Mouse (Mus musculus) ES-Bruce4 (cell line): ENCODE measurements around the gene Dlx5. TPM values are rescaled to one million over a fixed set of nuclear protein-coding genes. Genes with fewer than 3 reads are reported as not detected.

Source experiments
- H3K27ac ChIP-seq: 2 replicates; pipeline ENCODE4 v1.5.1; 2012; ENCODE audit warnings: low read length, inconsistent platforms; ENCODE audit not compliant: insufficient read depth
- H3K27me3 ChIP-seq: 2 replicates; pipeline ENCODE4 v1.6.1; 2012; ENCODE audit warnings: mild to moderate bottlenecking, low read length, inconsistent platforms; ENCODE audit not compliant: control insufficient read depth, poor library complexity, insufficient read depth, severe bottlenecking
- H3K36me3 ChIP-seq: 2 replicates; pipeline ENCODE4 v1.6.1; 2012; ENCODE audit warnings: inconsistent platforms, mild to moderate bottlenecking, low read length, moderate library complexity; ENCODE audit not compliant: control insufficient read depth, poor library complexity, insufficient read depth, severe bottlenecking
- H3K4me1 ChIP-seq: one replicate; pipeline ENCODE4 v1.8.1; 2011; ENCODE audit warnings: low read length; ENCODE audit not compliant: control insufficient read depth, insufficient read depth
- H3K4me3 ChIP-seq: 2 replicates; pipeline ENCODE4 v1.5.1; 2011; ENCODE audit warnings: low read depth, mild to moderate bottlenecking, low read length
- H3K9ac ChIP-seq: 2 replicates; pipeline ENCODE4 v1.6.1; 2012; ENCODE audit warnings: low read depth, mild to moderate bottlenecking, inconsistent platforms; ENCODE audit not compliant: poor library complexity, severe bottlenecking
- H3K9me3 ChIP-seq: replicated peaks from 2 replicates; pipeline ENCODE4 v1.6.1; 2012; ENCODE audit warnings: mild to moderate bottlenecking, low read length, inconsistent platforms; ENCODE audit not compliant: control insufficient read depth, poor library complexity, insufficient read depth, severe bottlenecking
- CTCF ChIP-seq: IDR thresholded peaks from one replicate; pipeline ENCODE4 v1.8.1; 2011; ENCODE audit warnings: low read depth, low read length
- EP300 ChIP-seq: IDR thresholded peaks from 2 replicates; pipeline ENCODE4 v1.6.1; 2011; ENCODE audit warnings: low read depth, low read length; ENCODE audit not compliant: insufficient read depth
- POLR2A ChIP-seq: IDR thresholded peaks from one replicate; pipeline ENCODE4 v1.8.1; 2011; ENCODE audit warnings: low read length; ENCODE audit not compliant: insufficient read depth
- polyA plus RNA-seq: library from polyadenylated mRNA; stranded (reverse); fragments of >200 nt; gene quantifications from 2 replicates; pipeline ENCODE4 v1.2.4, GENCODE M21; 2011; ENCODE audit warnings: low read depth; ENCODE audit not compliant: missing spikeins, insufficient read depth, insufficient read length

The Dlx5 gene
- polyA plus RNA-seq, 1 experiment: 0.42 TPM

DNA sequence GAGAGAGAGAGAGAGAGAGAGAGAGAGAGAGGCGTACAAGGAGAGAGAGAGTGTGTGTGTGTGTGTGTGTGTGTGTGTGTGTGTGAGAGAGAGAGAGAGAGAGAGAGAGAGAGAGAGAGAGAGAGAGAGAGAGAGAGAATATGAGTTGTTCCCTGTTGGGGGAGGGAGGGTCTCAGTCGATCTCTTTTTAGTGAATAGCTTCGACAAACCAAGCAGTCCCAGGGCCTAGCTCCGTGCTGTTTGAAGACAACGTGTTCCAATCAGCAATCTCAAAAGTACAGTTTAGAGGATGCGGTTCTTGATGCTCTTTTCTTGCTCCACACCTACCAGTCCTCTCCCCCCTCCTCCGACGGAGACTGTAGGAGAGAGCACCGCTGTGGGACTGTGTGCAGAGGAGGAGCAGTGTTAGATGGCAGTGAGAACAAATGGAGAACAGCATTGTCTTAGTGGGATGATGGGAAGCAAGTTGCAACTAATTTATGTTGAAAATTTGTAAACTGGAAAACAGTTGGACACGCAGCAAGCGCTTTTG, 447 bp upstream of the Dlx5 start:
- H3K9me3 ChIP-seq: peaks cover 6% of the 10 kb centered on the region; the same call in 1 of the 2 replicates
- H3K4me3 ChIP-seq: no peak overlapping the region
- H3K9ac ChIP-seq: no peak overlapping the region
- H3K27me3 ChIP-seq: peaks cover 32% of the 10 kb centered on the region
- no peaks in the 10 kb centered on the region for H3K36me3 ChIP-seq
- H3K27ac ChIP-seq: no peak overlapping the region
- H3K4me1 ChIP-seq: no peaks in the 10 kb centered on the region
- TF ChIP-seq EP300 (no peak), POLR2A (no peak), CTCF (no peak)

- Histone ChIP-seq H3K27me3 (peaks cover 39% of the 10 kb centered on the region), H3K36me3 (no peaks in the 10 kb centered on the region), H3K9ac (no peak overlapping the region), H3K27ac (no peak overlapping the region), H3K4me1 (no peaks in the 10 kb centered on the region), H3K4me3 (peak overlapping the region; percentile 50), H3K9me3 (peaks cover 6% of the 10 kb centered on the region; the same call in 1 of the 2 replicates)
- no peak for TF ChIP-seq POLR2A
- TF ChIP-seq EP300: no peak
- TF ChIP-seq CTCF: no peak
Observed at GRCm38 (mm10) chr6:6881115-6881637, 709 bp downstream of the Dlx5 start.

- Histone ChIP-seq H3K9me3 (peaks cover 6% of the 10 kb centered on the region; the same call in 1 of the 2 replicates), H3K27ac (no peak overlapping the region), H3K9ac (no peak overlapping the region), H3K4me1 (no peaks in the 10 kb centered on the region), H3K4me3 (no peak overlapping the region), H3K36me3 (no peaks in the 10 kb centered on the region), H3K27me3 (peaks cover 46% of the 10 kb centered on the region)
- TF ChIP-seq CTCF (no peak), EP300 (no peak), POLR2A (no peak)
Observed at GRCm38 (mm10) chr6:6880361-6881114, 1.3 kb downstream of the Dlx5 start.

- H3K27me3 ChIP-seq: peaks cover 52% of the 10 kb centered on the region
- H3K4me1 ChIP-seq: peaks cover 2% of the 10 kb centered on the region
- H3K4me3 ChIP-seq: peak overlapping the region; percentile 39; the same call in 1 of the 2 replicates
- H3K9me3 ChIP-seq: peaks cover 6% of the 10 kb centered on the region; the same call in 1 of the 2 replicates
- no peaks in the 10 kb centered on the region for H3K36me3 ChIP-seq
- H3K27ac ChIP-seq: no peak overlapping the region
- H3K9ac ChIP-seq: no peak overlapping the region
- TF ChIP-seq POLR2A (no peak), CTCF (no peak), EP300 (no peak)
Observed at GRCm38 (mm10) chr6:6879371-6880325, 2.2 kb downstream of the Dlx5 start.

DNA sequence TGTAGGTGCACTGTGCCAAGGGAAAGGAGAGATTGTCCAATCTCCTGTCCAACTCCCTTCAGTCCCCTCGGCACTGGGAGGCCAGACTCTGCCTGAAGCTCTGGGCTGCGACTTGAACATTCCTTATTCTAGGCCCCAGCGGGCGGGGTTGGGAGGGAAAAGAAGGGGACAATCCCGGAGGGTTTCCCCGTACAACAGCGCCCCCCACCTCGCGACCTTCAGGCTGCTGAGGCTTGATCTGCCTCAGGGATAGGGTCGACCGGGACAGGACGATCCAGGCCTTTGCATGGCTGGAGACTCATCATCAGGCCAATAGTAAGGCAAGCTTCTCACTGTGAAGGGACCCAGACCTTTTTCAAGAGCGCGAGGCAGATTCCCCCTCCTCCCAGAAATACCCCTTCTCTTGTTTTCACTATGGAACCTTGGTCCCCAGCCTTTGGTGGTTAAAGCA, 3.0 kb downstream of the Dlx5 start:
- H3K4me3 ChIP-seq: no peak overlapping the region
- no peak for TF ChIP-seq POLR2A
- no peak for TF ChIP-seq CTCF
- TF ChIP-seq EP300: no peak
- no peak overlapping the region for H3K27ac ChIP-seq
- peaks cover 52% of the 10 kb centered on the region for H3K27me3 ChIP-seq
- H3K36me3 ChIP-seq: no peaks in the 10 kb centered on the region
- peaks cover 6% of the 10 kb centered on the region; the same call in 1 of the 2 replicates for H3K9me3 ChIP-seq
- H3K9ac ChIP-seq: no peak overlapping the region
- H3K4me1 ChIP-seq: peaks cover 2% of the 10 kb centered on the region
